Mouse (Mus musculus) inflammation-experienced regulatory T-cells, adult 6 months (primary cell): ENCODE data around the gene Fam169b. TPM values are rescaled to one million over a fixed set of nuclear protein-coding genes. Genes with fewer than 3 reads are reported as not detected.
A peak's percentile ranks its signal among the peaks of the same experiment; 100 is the strongest.

Experiments used
- ATAC-seq: one replicate; pipeline ENCODE4 v1.8.0; 2017
- polyA plus RNA-seq, 3 experiments: library from polyadenylated mRNA; unstranded; fragments of 100-300 nt; shearing (Covaris generic); gene quantifications; one replicate each; pipeline ENCODE4 v1.2.1; 2017

The Fam169b gene
- polyA plus RNA-seq: 100 to 1,000 TPM in 2 of 3 experiments, 10 to 100 TPM in 1; 45.3 to 127 (median 108) TPM

- no peak for ATAC-seq
These were observed at the start of gene Fam169b for GRCm38 (mm10) chr7:68273515-68273914. Gene Fam169b, plus strand, starts transcription at chr7:68273839.

- no peak for ATAC-seq
These were observed 49.6 kb upstream of the Fam169b start for GRCm38 (mm10) chr7:68224006-68224405.

- ATAC-seq: peak; percentile 92
These were observed 48.1 kb upstream of the Fam169b start for GRCm38 (mm10) chr7:68225427-68226054.

- no peak for ATAC-seq
These were observed 46.6 kb upstream of the Fam169b start for GRCm38 (mm10) chr7:68227021-68227420.

- ATAC-seq: no peak
These were observed 46.0 kb upstream of the Fam169b start for GRCm38 (mm10) chr7:68227621-68228020.

- ATAC-seq: no peak
These were observed 45.1 kb upstream of the Fam169b start for GRCm38 (mm10) chr7:68228491-68228890.

- ATAC-seq: no peak
These were observed 42.8 kb upstream of the Fam169b start for GRCm38 (mm10) chr7:68230831-68231230.

GRCm38 (mm10) chr7:68232521-68232920, 41.1 kb upstream of the Fam169b start:
- ATAC-seq: no peak

- ATAC-seq: no peak
These were observed 39.9 kb upstream of the Fam169b start for GRCm38 (mm10) chr7:68233619-68234223.

GRCm38 (mm10) chr7:68236817-68237216, 36.8 kb upstream of the Fam169b start:
- no peak for ATAC-seq

GRCm38 (mm10) chr7:68239220-68239827, 34.3 kb upstream of the Fam169b start:
- ATAC-seq: no peak

GRCm38 (mm10) chr7:68241205-68241604, 32.4 kb upstream of the Fam169b start:
- no peak for ATAC-seq

GRCm38 (mm10) chr7:68245681-68246080, 28.0 kb upstream of the Fam169b start:
- no peak for ATAC-seq

GRCm38 (mm10) chr7:68246249-68246648, 27.4 kb upstream of the Fam169b start:
- ATAC-seq: no peak

- peak; percentile 92 for ATAC-seq
These were observed 23.2 kb upstream of the Fam169b start for GRCm38 (mm10) chr7:68250411-68250810.

GRCm38 (mm10) chr7:68250902-68251301, 22.7 kb upstream of the Fam169b start:
- ATAC-seq: peak; percentile 8

GRCm38 (mm10) chr7:68257767-68258166, 15.9 kb upstream of the Fam169b start:
- ATAC-seq: peak; percentile 54

- peak; percentile 16 for ATAC-seq
These were observed 15.1 kb upstream of the Fam169b start for GRCm38 (mm10) chr7:68258326-68259150.

GRCm38 (mm10) chr7:68259523-68260081, 14.0 kb upstream of the Fam169b start:
- no peak for ATAC-seq

GRCm38 (mm10) chr7:68262612-68263200, 10.9 kb upstream of the Fam169b start:
- ATAC-seq: no peak

- peak; percentile 6 for ATAC-seq
These were observed 10.2 kb upstream of the Fam169b start for GRCm38 (mm10) chr7:68263346-68264027.

GRCm38 (mm10) chr7:68264028-68264453, 9.6 kb upstream of the Fam169b start, which contains the start of gene Pgpep1l:
Gene Pgpep1l, minus strand, starts transcription at chr7:68264233.
- peak; percentile 16 for ATAC-seq
